Mouse (Mus musculus): ENCODE measurements around the gene Kif3c. TPM values are rescaled to one million over a fixed set of nuclear protein-coding genes. Genes with fewer than 3 reads are reported as not detected.
A peak's percentile ranks its signal among the peaks of the same experiment; 100 is the strongest.

Kif3c gene
- total and polyA plus RNA-seq, 3 experiments: 3.5 to 5.9 (median 5.5) TPM

- dilution Hi-C loops (cut with MboI; ENCODE audit: extremely low pct_ligation_motif_present, extremely low pct_unique_long_range_greater_than_20kb, low sequenced_read_pairs) (no loop called here), in situ Hi-C loops (cut with MboI; ENCODE audit: low pct_ligation_motif_present, low pct_unique_long_range_greater_than_20kb, low sequenced_read_pairs) (no loop called here)
- Histone ChIP-seq H3K36me3 (replicated peaks in 1 of 2; ENCODE audit: control insufficient read depth in 1 of 2, insufficient read depth in 1 of 2, low read length in 1 of 2) (peaks cover 10 to 23% of the 10 kb centered on the region in 2 experiments), H3K9me3 (replicated peaks; ENCODE audit: low read length) (no peaks in the 10 kb centered on the region), H3K4me3 (replicated peaks in 1 of 3; ENCODE audit: low read depth in 2 of 3, low read length in 2 of 3, poor library complexity in 1 of 3) (peak within 1 kb of the TSS; percentile 77 to 99 (median 78)), H3K4me2 (ENCODE audit: insufficient read depth, low read depth, poor library complexity, severe bottlenecking) (peak within 1 kb of the TSS; percentile 98), H3K27ac (ENCODE audit: insufficient read depth, low read depth) (peak within 1 kb of the TSS; percentile 96), H3K79me2 (replicated peaks; ENCODE audit: control insufficient read depth, extremely low read depth, insufficient read depth, poor library complexity, severe bottlenecking) (peaks cover 78% of the 10 kb centered on the region), H3K27me3 (replicated peaks) (no peaks in the 10 kb centered on the region), H3K9ac (ENCODE audit: insufficient read depth, low read depth) (peak within 1 kb of the TSS; percentile 85), H3K4me1 (ENCODE audit: control insufficient read depth in 1 of 2, insufficient read depth in 2 of 2) (peaks cover 7 to 35% of the 10 kb centered on the region in 2 experiments)
- DNase-seq (ENCODE audit: extremely low read depth): peak; percentile 98
- TF ChIP-seq EP300 (IDR thresholded peaks at IDR 0.05; ENCODE audit: low read length) (peak; percentile 46), SMC3 (IDR thresholded peaks at IDR 0.05; ENCODE audit: low read depth, low read length) (no peak), JUN (IDR thresholded peaks at IDR 0.05; ENCODE audit: insufficient read depth, low read depth, low read length) (no peak), CHD1 (IDR thresholded peaks at IDR 0.05; ENCODE audit: low read depth, low read length) (peak; percentile 14; the same call in 1 of the 2 replicates), RCOR1 (conservative IDR thresholded peaks at IDR 0.05; ENCODE audit: low read depth, low read length) (peak; percentile 78; the same call in 1 of the 2 replicates), KAT2A (IDR thresholded peaks at IDR 0.05; ENCODE audit: insufficient replicate concordance, low read length) (peak; percentile 75; the same call in 1 of the 2 replicates), ELF1 (IDR thresholded peaks at IDR 0.05; ENCODE audit: low read depth, low read length) (peak; percentile 94), MAX (IDR thresholded peaks at IDR 0.05; ENCODE audit: low read length) (peak; percentile 93), ZMIZ1 (IDR thresholded peaks at IDR 0.05; ENCODE audit: low read depth, low read length) (peak; percentile 91), TCF12 (IDR thresholded peaks at IDR 0.05; ENCODE audit: low read depth, low read length) (peak; percentile 93), ZKSCAN1 (IDR thresholded peaks at IDR 0.05; ENCODE audit: borderline replicate concordance, low read depth, low read length) (no peak), TBP (conservative IDR thresholded peaks at IDR 0.05; ENCODE audit: low read depth, low read length) (peak; percentile 66), POLR2A (IDR thresholded peaks at IDR 0.05; ENCODE audit: low read depth, low read length) (peak; percentile 93), POLR2AphosphoS2 (IDR thresholded peaks at IDR 0.05; ENCODE audit: low read depth, low read length) (peak; percentile 90; the same call in 1 of the 2 replicates), JUND (conservative IDR thresholded peaks at IDR 0.05; ENCODE audit: low read depth, low read length) (no peak), GABPA (IDR thresholded peaks at IDR 0.05; ENCODE audit: insufficient replicate concordance, low read depth, low read length) (no peak), CHD2 (IDR thresholded peaks at IDR 0.05; ENCODE audit: low read length) (peak; percentile 47; the same call in 1 of the 2 replicates), RAD21 (IDR thresholded peaks at IDR 0.05; ENCODE audit: low read depth, low read length) (no peak), SIN3A (IDR thresholded peaks at IDR 0.05; ENCODE audit: low read length) (peak; percentile 85), USF2 (conservative IDR thresholded peaks at IDR 0.05; ENCODE audit: low read depth, low read length) (peak; percentile 96), MEF2A (IDR thresholded peaks at IDR 0.05; ENCODE audit: borderline replicate concordance, low read depth, low read length) (peak; percentile 81; the same call in 1 of the 2 replicates), NELFE (IDR thresholded peaks at IDR 0.05; ENCODE audit: low read depth, low read length) (peak; percentile 93), PAX5 (IDR thresholded peaks at IDR 0.05; ENCODE audit: low read length) (no peak), MYC (IDR thresholded peaks at IDR 0.05; ENCODE audit: low read depth, low read length) (peak; percentile 81), E2F4 (IDR thresholded peaks at IDR 0.05; ENCODE audit: insufficient replicate concordance, low read depth, low read length) (no peak), NRF1 (IDR thresholded peaks at IDR 0.05; ENCODE audit: low read depth, low read length) (peak; percentile 79), IRF4 (IDR thresholded peaks at IDR 0.05; ENCODE audit: low read depth, low read length) (peak; percentile 63), ETS1 (conservative IDR thresholded peaks at IDR 0.05; ENCODE audit: low read depth, low read length) (peak; percentile 53; the same call in 1 of the 2 replicates), CTCF (conservative IDR thresholded peaks at IDR 0.05 in 1 of 2, IDR thresholded peaks at IDR 0.05 in 1 of 2; ENCODE audit: low read depth in 2 of 2, low read length in 2 of 2) (no peak), BHLHE40 (IDR thresholded peaks at IDR 0.05; ENCODE audit: low read depth, low read length) (peak; percentile 99), USF1 (IDR thresholded peaks at IDR 0.05; ENCODE audit: low read depth, low read length) (peak; percentile 98), UBTF (IDR thresholded peaks at IDR 0.05; ENCODE audit: low read depth, low read length) (peak; percentile 73; the same call in 1 of the 2 replicates), MAFK (IDR thresholded peaks at IDR 0.05; ENCODE audit: insufficient replicate concordance, low read length) (no peak), HCFC1 (IDR thresholded peaks at IDR 0.05; ENCODE audit: low read depth, low read length) (peak; percentile 78), MAZ (IDR thresholded peaks at IDR 0.05; ENCODE audit: low read depth, low read length) (peak; percentile 66; the same call in 1 of the 2 replicates), MXI1 (IDR thresholded peaks at IDR 0.05; ENCODE audit: low read depth, low read length) (peak; percentile 83), ZNF384 (IDR thresholded peaks at IDR 0.05; ENCODE audit: low read depth, low read length) (0 out of 2 replicates have a peak, but pooled peaks have one; percentile 44), ZC3H11A (IDR thresholded peaks at IDR 0.05; ENCODE audit: low read depth, low read length) (no peak)
Measured at GRCm38 (mm10) chr12:3426530-3427034, 61.6 kb downstream of the Kif3c start, which contains the start of gene Asxl2. Gene Asxl2 (plus strand): TSS chr12:3426857.

All from CH12.LX (cell line).